Mouse (Mus musculus) adrenal gland, adult (tissue): ENCODE results near the gene Galk1.

Experiments used
- DNase-seq, 2 experiments: peaks; one replicate each; pipeline ENCODE4 v3.0.0; 2022 to 2023; ENCODE audit warnings: low spot score in 1 of 2; ENCODE audit not compliant: inconsistent age in 2 of 2

Galk1 gene

DNA sequence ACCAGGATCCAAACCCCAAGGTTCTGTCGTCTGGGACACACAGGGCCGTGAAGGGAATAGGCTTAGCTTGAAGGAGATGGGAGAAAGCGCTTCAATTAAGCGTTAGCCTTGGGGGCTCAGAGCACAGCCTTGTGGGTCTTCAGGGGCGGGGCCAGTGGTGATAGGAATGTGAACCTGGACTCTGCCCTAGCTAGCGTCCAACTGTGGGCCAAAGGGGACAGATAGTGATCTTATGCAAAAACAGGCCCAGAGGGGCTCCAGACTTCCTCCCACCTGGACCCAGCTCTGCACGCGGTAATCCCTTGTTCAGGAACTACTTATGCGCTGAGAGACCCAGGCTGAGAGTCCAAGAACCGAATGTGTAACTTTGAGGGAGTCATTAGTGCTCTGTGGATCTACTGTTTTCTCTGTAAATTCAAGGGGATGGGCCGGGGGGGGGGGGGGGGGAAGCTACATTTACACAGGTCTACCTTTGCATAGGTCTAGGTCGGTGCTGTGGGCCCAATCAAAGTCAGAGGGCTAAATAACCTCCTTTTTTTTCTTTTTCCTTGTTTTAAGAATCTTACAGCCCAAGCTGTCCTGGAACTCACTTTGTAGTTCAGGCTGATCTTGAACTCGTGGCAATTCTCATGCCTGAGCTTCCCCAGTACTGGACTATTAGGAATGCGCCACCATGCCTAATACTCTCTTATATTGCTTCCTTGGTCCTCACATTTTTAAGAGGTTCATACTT is 824 bp downstream of the Galk1 start:
- no peak for DNase-seq

DNA sequence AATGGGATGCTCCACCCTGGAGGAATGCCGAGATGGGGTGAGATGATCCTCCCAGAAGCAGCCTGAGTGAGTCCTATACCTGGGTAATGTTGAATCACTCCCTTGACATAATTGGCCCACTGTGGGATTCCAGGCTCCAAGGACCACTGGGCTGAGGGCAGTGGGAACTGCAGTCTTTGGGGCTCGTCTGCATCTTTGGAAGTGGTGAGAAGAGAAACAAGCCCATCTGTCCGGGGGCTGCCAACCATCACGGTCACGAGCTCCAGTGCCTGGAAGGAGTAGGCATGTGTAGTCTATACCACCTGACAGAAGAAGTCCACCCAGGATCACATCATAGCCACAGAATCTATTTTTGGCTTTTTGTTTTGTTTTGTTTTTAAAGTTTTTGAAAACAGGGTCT is 1.6 kb downstream of the Galk1 start:
- DNase-seq = no peak

DNA sequence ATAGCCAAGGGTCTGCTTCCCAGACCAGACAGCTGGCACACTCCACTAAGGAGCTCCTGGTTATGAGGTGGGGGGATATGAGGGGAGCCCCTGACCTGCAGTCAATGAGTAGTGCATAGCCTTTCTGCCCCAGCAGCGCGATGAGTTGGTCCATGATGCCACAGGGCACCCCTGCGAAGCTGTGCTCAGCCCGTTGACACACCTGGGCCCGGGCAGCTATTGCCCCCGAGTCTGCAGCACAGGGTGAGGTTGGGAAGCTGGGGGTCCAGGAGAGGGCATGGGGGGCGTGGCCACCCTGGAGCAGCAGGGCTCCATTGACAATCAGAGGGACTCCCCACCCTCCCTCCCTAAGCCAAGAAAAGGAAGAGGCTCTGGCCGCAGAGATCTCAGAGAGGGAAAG is 2.4 kb downstream of the Galk1 start:
- DNase-seq = no peak

DNA sequence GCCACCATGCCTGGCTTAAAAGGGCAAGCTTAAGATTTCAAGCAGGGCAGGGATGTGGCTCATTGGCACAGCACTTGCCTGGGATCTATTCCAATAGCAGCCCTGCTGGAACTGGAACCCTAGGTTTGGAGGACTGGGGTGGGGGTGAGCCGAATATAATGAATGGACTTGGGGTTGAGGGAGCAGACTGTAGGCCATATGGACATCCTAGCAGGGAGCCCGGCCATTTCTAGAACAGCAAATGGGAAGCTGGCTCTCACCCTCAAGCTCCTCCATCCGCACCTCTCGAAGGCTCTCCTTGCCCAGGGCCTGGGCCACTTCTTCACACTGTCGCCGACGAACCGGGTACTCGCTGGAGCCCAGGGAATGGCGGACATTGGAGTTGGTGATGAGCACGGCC is 2.9 kb downstream of the Galk1 start:
- DNase-seq = no peak

DNA sequence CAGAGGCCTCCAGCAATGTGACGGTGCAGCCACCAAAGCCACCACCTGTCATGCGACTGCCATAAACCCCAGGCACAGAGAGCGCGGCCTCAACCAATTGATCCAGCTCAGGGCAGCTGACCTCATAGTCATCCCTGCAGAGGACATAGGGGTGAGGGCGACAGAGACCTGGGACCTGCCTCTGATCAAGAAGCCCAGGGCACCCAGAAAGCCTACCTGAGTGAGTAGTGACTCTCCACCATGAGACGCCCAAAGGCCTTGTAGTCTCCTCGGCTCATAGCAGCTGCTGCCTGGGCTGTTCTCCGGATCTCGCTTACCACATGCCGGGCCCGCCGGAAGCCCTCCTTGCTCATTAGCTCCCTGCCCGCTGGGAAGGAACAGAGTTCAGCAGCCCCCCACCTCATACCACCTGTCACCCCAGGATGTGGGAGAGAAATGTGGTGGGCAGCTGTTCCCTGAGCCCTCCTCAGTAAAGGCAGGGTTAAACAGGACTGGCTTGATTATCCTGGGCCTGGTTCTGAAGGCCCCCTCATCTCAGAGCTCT is 3.6 kb downstream of the Galk1 start:
- DNase-seq = no peak

DNA sequence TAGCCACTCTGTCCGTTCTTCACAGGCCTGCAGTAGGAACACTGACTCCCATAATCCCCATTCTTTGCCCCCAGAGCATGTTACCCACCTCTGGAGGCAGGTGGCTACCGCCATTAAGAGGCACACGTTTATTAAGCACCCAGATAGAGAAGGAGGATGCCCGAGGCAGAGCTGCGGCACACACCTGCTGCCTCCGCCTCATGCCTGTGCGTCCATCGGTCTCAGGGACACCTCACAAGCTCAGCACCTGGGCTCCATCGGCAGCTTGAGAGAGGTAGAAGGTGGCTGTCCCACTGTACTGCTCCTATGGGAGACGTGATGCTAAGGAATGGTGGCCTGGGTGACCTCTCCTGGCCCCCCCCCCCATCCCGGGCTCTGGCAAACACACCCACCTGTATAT is 4.1 kb downstream of the Galk1 start:
- no peak for DNase-seq

DNA sequence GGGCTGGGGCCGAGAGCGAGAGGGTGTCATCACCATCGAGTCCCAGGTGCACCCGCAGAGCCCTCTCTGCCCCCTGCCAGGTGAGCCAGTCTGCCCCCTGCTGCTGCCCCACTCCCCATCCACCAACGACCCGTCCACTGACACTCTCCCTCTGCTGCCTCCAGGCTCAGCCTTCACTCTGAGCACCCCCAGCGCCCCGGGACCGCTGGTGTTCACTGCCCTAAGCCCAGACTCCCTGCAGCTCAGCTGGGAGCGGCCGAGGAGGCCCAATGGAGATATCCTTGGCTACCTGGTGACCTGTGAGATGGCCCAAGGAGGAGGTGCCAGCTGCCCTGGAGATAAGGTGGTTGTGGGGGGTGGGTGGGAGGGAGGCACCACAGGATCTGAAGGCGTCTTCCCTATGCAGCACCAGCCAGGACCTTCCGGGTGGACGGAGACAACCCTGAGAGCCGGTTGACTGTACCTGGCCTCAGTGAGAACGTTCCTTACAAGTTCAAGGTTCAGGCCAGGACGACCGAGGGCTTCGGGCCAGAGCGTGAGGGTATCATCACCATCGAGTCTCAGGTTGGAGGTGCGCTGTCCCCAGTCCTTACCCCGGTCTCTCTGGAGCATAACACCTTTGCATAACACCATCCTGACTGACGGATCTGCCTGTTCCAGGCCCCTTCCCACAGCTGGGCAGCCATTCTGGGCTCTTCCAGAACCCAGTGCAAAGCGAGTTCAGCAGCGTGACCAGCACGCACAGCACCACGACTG is 5.2 kb downstream of the Galk1 start:
- DNase-seq = peak; percentile 20 to 21

DNA sequence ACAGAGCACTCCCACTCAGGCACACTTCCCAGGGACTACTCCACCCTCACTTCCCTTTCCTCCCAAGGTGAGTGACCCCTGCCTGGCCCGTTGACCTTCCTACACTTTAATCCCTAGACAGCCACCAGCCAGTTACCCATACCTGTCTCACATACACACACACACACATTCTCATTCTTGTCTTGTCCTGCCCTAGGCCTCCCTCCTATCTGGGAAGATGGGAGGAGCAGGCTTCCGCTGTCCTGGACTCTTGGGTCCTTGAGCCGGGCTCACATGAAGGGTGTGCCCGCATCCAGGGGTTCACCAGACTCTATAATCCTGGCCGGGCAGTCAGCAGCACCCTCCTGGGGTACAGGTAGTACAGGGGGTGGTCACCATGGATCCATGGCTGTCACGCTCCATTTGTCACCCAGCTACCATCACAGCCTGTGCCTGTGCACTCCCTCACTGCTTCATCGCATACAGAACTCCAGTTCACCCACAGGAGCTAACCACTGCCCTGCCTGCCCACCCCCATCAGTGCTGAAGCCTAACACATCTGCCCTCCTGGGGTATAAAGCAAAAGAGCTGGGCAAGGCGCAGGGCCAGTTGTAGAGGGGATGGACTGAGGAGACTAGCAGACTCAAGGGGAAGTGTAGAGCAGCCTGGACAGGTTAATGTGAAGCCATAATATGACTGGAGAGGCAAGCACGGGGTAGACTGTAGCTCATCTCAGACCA is 6.7 kb downstream of the Galk1 start:
- peak in 1 of 2 experiments; percentile 47 for DNase-seq

DNA sequence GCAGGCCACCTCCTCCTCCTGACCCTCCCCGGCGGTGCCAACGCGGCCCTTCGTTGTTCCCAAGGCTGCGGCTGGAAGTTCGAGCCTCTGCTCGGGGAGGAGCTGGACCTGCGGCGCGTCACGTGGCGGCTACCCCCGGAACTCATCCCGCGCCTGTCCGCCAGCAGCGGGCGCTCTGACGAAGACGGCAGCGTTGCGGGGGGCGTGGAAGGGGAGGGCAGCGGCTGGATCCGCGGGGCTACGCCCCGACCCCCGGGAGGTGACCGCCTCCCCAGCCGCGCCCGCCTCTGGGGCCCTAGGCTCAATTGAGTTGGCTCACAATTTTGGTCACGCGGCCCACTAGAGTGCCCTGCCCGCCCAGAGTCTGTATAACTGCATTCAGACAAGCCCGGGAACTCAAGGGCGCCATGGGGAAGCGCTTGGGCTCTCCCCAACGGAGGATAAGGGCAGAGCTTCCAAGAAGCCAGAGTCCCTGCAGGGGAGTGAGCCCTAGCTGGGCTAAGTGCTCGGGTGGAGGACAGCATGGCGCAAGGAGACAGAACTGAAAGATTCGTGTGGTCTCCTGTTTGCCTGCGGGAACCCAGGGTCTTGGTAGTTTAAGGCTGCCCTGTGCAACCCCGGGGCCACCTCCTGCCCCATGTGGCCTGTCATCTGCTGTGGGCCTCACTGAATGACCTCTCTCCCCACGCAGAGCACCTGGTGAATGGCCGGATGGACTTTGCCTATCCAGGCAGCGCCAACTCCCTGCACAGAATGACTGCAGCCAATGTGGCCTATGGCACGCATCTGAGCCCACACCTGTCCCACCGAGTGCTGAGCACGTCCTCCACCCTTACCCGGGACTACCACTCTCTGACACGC is 7.4 kb downstream of the Galk1 start:
- DNase-seq = peak; percentile 86 to 92

DNA sequence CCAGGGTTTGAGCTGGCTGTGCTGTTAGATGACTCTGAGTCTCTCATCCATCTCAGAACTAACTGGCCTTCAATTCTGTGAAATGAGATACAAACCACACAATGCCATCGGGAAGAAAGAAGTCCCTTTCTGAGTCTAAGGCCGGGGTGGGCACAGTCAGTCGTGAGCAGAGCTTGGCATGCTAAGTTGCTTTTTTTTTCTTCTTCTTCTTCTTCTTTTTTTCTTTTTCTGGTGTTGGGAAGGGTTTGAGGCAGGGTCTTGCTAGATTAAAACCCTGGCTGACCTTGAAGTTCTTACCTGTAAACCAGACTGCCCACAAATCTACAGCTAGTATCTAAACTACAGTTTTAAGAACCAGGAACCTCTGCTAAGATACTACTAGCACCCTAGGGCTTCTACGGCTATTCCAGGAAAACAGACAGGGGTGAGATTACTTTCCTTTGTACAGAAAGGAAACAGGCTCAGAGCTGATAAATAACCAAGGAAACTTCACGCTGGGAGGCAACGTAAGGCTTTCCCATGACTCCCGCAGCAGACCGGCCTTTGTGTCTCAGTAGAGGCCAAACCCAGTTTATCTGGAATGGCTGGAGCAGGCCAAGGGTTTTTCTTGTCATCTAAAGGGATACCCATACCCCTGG is 8.2 kb downstream of the Galk1 start:
- DNase-seq = no peak

DNA sequence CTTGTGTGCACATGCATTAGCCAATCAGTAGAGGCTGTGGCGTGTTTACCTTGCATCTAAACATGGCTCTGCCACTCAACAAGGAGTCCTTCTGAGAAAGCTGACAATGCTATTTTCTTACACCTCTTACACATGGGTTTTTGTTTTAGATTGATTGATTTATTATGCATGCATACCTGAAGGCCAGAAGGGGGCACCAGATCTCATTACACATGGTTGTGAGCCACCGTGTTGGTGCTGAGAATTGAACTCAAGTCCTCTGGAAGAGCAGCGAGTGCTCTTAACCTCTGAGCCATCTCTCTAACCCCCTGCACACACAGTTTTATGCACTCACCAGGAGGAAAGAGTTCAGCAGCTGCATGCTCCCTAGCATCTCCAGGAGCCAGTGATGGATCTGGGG is 9.6 kb downstream of the Galk1 start:
- no peak for DNase-seq

DNA sequence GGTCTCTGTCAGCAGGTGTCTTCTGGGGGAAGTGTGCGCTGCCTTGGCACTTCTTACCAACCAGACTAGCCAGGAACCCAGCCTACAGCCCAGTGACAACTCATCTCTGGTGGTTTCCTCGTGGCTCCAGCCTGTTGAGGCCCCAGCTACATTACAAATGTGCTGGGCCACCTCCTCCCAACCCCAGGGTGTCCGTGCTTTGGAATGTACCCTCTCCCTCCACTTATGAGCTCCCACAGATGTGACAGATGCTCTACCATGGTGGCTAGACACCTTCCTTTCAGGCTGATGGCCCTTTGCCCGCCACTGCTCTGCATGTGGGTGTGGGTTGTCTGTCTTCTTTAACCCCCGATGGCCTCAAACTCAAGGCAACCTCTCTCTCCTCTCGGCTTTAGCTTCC is 10.8 kb downstream of the Galk1 start:
- DNase-seq = no peak

DNA sequence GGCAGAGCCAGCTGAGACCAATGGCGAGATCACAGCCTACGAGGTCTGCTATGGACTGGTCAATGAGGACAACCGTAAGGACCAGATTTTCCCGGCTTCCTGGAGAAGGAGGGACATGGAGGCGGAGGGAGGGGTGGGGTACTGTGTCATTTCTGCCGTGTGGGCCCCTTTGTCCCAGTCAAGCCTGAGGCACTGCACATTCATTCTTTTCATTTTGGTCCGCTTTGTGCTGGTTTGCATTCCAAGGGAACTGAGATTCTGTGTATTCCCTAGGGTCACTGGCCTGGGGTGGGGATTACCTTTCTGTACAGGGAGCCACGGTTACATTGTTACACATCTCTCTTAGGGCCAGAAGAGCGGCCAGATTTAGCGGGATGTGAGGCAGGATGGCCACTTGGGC is 11.9 kb downstream of the Galk1 start:
- no peak for DNase-seq

DNA sequence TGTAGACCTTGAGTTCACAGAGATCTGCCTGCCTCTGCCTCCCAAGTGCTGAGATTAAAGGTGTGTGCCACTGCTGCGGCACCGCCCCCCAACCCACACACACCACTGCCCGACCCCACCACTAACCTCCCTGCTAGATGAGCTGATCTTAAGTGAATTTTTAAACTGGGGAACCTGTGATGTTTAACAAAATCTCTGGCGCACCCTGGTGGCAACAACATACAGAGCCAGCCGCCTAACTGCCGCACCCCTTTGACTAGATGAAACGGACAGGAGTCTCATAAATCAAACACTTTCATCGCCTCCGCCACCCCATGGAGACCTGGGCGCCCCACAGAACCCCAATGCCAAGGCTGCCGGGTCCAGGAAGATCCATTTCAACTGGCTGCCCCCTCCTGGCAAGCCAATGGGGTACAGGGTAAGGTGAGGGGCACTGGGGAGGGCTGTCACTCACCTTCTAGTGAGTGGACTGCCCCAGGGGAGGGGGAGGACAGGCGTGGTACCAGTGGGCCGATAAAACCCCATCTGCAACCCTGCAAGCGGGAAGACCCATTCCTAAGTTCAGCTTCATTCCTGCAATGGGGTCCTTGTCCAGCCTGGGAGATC is 12.9 kb downstream of the Galk1 start:
- DNase-seq = peak; percentile 71 to 90

DNA sequence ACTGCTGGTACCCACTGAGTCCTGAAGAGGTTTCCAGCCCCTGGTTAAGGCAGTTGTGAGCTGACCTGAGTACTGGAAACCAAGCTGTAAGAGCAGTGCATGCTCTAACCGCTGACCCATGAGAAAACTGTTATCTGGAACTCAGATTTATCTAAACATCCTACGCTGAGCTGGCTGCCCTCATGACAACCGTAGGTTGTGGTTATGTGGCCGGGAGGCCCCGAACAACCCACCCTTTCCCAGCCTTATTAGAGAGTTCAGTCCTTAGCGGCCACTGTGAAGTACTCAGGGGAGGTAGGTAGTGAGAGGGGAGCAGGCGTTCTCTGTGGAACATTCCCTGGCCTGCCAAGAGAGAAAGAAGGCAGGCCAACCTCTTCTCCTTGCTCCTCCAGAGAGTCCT is 13.5 kb downstream of the Galk1 start:
- DNase-seq = no peak

DNA sequence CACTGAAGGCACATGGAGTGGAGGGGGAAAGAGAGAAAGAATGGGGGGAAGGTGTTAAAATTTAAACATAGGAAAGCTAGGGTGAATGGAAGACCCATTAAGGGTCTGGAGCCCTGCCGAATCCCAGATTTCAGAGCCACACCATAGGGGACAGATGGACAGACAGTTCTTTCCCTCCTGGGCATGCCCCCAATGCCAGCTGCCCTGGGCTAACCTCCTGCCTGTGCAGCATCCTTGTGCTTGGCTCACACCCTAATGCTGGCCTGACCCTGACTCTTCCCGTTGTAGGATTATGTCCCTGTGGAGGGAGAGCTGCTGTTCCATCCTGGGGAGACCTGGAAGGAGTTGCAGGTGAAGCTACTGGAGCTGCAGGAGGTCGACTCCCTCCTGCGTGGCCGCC is 14.9 kb downstream of the Galk1 start:
- no peak for DNase-seq

DNA sequence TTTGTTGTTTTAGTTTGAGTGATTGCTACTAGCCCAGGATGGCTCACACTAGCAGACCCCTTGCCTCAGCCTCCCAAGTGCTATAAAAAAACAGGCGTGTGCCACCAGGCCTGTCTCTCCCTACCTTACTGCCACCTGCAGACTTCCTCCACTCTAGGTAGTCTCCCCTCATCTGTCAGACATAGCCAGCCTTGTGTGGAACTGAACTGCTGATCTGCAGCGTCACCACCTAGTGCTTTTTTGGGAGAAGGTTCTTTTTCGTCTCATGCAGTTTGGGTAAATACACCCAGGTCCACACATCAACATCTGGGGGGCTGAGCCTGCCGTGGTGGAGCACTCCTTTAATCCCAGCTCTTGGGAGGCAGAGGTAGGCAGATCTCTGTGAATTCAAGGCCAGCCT is 15.5 kb downstream of the Galk1 start:
- DNase-seq = no peak

DNA sequence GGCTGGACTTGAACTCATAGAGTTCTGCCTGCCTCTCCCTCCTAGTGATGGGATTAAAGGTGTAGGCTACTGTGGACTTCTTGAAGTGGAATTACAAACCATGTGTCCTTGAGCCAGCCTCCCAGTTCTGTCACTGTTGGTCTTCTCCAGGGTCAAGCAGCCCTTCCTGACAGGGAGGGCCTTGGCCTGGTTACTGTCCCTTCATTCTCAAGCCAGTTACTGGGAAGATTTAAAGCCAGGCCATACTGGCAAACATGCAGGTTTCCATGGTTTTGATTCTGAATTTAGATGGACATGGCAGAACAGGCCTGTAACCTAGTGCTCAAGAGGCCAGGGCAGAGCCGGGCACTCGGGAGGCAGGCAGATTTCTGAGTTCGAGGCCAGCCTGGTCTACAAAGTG is 17.3 kb downstream of the Galk1 start:
- peak; percentile 53 to 72 for DNase-seq

DNA sequence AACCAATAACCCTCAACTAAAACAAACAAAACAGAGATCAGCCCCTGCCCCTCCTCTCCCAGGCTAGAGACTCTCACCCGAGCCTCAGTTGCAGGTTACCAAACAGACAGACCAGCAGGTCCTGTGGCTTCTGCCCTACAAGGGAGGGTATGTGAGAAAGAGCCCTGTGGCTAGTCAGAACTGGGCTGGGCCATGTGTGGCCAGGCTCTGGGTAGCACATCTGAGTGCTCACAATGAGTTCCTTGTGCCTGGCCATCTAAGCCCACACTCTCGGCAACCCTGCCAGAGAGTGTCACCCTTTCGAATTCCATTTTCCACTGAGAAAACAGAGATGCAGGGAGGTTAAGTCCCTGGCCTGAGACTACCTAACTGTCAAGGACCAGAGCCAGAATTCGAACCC is 20.4 kb downstream of the Galk1 start:
- DNase-seq = no peak

DNA sequence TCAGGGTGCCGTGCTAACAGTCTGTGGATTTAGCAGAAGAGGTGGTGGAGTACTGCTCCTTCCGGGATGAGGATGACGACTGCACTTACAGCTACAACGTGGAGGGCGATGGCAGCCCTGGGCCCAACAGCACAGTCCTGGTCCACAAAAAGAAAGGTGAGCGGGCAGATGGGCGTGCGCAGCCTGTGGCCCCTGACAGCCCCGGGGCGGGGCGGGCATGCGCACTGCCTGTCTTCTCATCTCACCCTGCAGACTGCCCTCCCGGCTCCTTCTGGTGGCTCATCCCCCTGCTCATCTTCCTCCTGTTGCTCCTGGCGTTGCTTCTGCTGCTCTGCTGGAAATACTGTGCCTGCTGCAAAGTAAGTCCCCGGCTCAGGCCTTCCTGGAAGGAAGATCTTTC is 22.8 kb downstream of the Galk1 start:
- DNase-seq = no peak
